Mouse (Mus musculus): Measurements from ENCODE around the gene Mia2. TPM values are rescaled to one million over a fixed set of nuclear protein-coding genes. Genes with fewer than 3 reads are reported as not detected.

Gene Mia2
- total RNA-seq (2023; ENCODE audit: inconsistent age): 107 to 117 TPM (median 112 TPM) in 4 replicates

GRCm38 (mm10) chr12:59095104-59096025 is at the start of gene Mia2:
Mia2 (plus strand) TSS chr12:59095799.

GRCm38 (mm10) chr12:59060993-59061595 is 34.5 kb upstream of the Mia2 start, which contains the start of gene Trappc6b:
Trappc6b (minus strand) TSS chr12:59061472.

DNA sequence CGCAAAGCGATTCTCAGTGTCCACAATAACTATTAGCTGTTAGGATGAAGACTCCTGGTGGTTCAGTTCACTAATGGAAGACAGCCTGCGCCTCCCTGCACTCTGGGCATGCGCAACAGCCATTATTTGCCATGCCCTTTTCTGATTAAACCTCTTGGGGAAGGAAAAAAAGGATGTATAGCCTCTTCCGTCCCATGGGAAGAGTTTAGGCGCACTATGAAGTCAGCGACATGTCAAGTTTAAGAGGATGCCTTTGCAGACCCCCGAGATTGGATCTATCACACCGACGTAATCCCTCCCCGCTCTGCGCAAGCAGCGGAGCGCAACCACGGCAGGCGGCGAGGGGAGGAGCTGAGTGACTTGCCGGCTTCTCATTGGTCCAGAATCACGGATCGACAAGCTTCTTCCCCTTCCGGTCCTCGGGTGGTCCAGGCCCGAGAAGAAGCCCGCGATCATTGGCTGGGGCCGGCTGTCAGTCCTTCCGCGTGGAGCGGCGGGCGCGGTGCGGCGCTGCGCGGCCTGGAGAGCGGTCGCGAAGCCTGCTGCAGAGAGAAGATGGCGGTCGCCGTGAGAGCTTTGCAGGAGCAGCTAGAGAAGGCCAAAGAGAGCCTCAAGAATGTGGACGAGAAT is 29.0 kb upstream of the Mia2 start, which contains the start of gene Pnn:
TSS of gene Pnn (plus strand) at position 437 of the 630 bp plus-strand sequence.

GRCm38 (mm10) chr12:59219325-59220225 is 124.0 kb downstream of the Mia2 start, which contains the start of gene Fbxo33:
Fbxo33 (minus strand) TSS chr12:59219725.

Other genes with a start within 250 kb of the Mia2 start
- 17.4 to 24.2 TPM (median 20.8 TPM) in 4 replicates for gene Sec23a, start 83.8 kb upstream of the Mia2 start, total RNA-seq (2023; ENCODE audit: inconsistent age)
- gene Gemin2, start 82.4 kb upstream of the Mia2 start, total RNA-seq (2023; ENCODE audit: inconsistent age): 12.3 to 16.8 TPM (median 14.5 TPM) in 4 replicates
- 58.2 to 77.3 TPM (median 66.3 TPM) in 4 replicates for gene Trappc6b, start 34.3 kb upstream of the Mia2 start, total RNA-seq (2023; ENCODE audit: inconsistent age)
- 64.3 to 86.2 TPM (median 70.4 TPM) in 4 replicates for gene Pnn, start 28.9 kb upstream of the Mia2 start, total RNA-seq (2023; ENCODE audit: inconsistent age)
- gene Fbxo33, start 123.9 kb downstream of the Mia2 start, total RNA-seq (2023; ENCODE audit: inconsistent age): 32.5 to 55.2 TPM (median 42.9 TPM) in 4 replicates

All from B cell, adult (primary cell).